10 mouse cellular contexts compared by ENCODE assay signal in the genomic region with DNA sequence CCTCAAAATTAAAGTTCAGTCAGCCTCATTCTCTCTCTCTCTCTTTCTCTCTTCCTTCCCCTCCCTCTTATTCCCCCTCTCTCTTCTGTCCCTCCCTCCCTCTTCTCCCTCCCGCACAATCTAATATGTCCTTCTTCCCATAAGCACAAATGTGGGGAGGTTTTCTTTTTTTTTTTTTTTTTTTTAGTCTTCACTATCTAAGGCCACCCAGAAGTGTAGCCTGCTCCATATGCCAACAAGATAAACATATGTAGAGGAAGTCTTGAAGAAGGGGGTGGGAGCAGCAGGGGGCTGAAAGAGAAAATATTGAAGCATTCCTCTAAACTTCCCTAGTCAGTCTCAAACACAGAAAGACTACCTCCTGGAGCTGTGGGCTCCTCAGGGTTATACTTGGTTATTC. TPM values are rescaled to one million over a fixed set of nuclear protein-coding genes. Genes with fewer than 3 reads are reported as not detected.
DNase-seq lines count a peak whose midpoint lies in the region; ATAC-seq and TF ChIP-seq lines count a peak whose summit lies in the region.
"Had no signal": no experiment of that assay in that cellular context is flagged by ENCODE, and none has a peak within 500 bp of the region (broad histone marks: within the 10 kb centered on the region; RNA-seq: fewer than 3 reads in every experiment).

No protein-coding gene starts in this region.

- peaks cover 16 to 35% of the 10 kb centered on the region in 2 experiments for H3K4me1 ChIP-seq in heart, embryonic 14.5 days (ENCODE audit: control insufficient read depth in 2 of 2, insufficient read depth in 2 of 2, low read length in 2 of 2)
- peaks cover 3 to 21% of the 10 kb centered on the region in 2 experiments for H3K4me1 ChIP-seq in MEL (ENCODE audit: control insufficient read depth in 1 of 2, insufficient read depth in 2 of 2, low read length in 2 of 2)
- H3K4me1 ChIP-seq in liver, embryonic 12.5 days: peaks cover 48% of the 10 kb centered on the region

- TF ChIP-seq EP300 in MEL (IDR thresholded peaks at IDR 0.05; ENCODE audit: low read depth in 1 of 2, low read length in 2 of 2): peak; percentile 78 to 93

- H3K27ac ChIP-seq in heart, embryonic 14.5 days (replicated peaks in 1 of 2; ENCODE audit: control insufficient read depth in 1 of 2, insufficient read depth in 1 of 2, low read depth in 2 of 2, low read length in 2 of 2): peak overlapping the region; percentile 73 to 87
- H3K27ac ChIP-seq in MEL (ENCODE audit: control insufficient read depth, low read depth, low read length): peak overlapping the region; percentile 78
- H3K27ac ChIP-seq in liver, embryonic 12.5 days: peak overlapping the region; percentile 75
- H3K27ac ChIP-seq: neural tube, embryonic 13.5 days had no signal

- TF ChIP-seq CTCF in MEL (IDR thresholded peaks at IDR 0.05 in 2 of 3, conservative IDR thresholded peaks at IDR 0.05 in 1 of 3; ENCODE audit: control insufficient read depth in 1 of 3, insufficient read depth in 1 of 3, low read depth in 2 of 3, low read length in 3 of 3, poor library complexity in 1 of 3, severe bottlenecking in 1 of 3): no peak

- no peaks in the 10 kb centered on the region for H3K9me3 ChIP-seq in heart, embryonic 14.5 days (ENCODE audit: control insufficient read depth, low read length)
- H3K9me3 ChIP-seq in MEL (replicated peaks; ENCODE audit: insufficient read depth, low read length): no peaks in the 10 kb centered on the region
- 0 out of 2 replicates have a peak, but pooled peaks cover 4% of the 10 kb centered on the region for H3K9me3 ChIP-seq in liver, embryonic 12.5 days (replicated peaks)

- TF ChIP-seq RAD21 in MEL (IDR thresholded peaks at IDR 0.05; ENCODE audit: low read depth, low read length): no peak

- no peak overlapping the region for H3K9ac ChIP-seq in heart, embryonic 14.5 days (ENCODE audit: low read length)
- H3K9ac ChIP-seq in MEL (ENCODE audit: control insufficient read depth, low read depth, low read length, poor library complexity, severe bottlenecking): no peak overlapping the region
- H3K9ac ChIP-seq in liver, embryonic 12.5 days: no peak overlapping the region
- H3K9ac ChIP-seq: neural tube, embryonic 13.5 days had no signal

- TF ChIP-seq POLR2A in MEL (IDR thresholded peaks at IDR 0.05; ENCODE audit: control insufficient read depth in 1 of 2, insufficient read depth in 1 of 2, low read depth in 1 of 2, low read length in 2 of 2, poor library complexity in 1 of 2): no peak

- no peak overlapping the region for H3K4me3 ChIP-seq in heart, embryonic 14.5 days (ENCODE audit: control insufficient read depth in 1 of 2, insufficient read depth in 1 of 2, low read depth in 1 of 2, low read length in 2 of 2)
- H3K4me3 ChIP-seq in MEL (ENCODE audit: control insufficient read depth in 1 of 2, insufficient read depth in 1 of 2, low read depth in 2 of 2, low read length in 2 of 2): peak overlapping the region in 1 of 2 experiments; percentile 39; a peak in 1 of 4 replicates
- no peak overlapping the region for H3K4me3 ChIP-seq in liver, embryonic 12.5 days
- H3K4me3 ChIP-seq: neural tube, embryonic 13.5 days had no signal

- H3K79me2 ChIP-seq in MEL (ENCODE audit: control insufficient read depth, insufficient read depth, low read length, poor library complexity): peaks cover 11% of the 10 kb centered on the region

- H3K4me2 ChIP-seq in heart, embryonic 14.5 days (ENCODE audit: low read length): no peak overlapping the region
- peak overlapping the region; percentile 31; the same call in 1 of the 2 replicates for H3K4me2 ChIP-seq in liver, embryonic 12.5 days
- H3K4me2 ChIP-seq: neural tube, embryonic 13.5 days had no signal

- H3K36me3 ChIP-seq in heart, embryonic 14.5 days (ENCODE audit: control insufficient read depth, insufficient read depth, low read length): peaks cover 6% of the 10 kb centered on the region; the same call in 1 of the 2 replicates
- H3K36me3 ChIP-seq in MEL (ENCODE audit: control insufficient read depth in 1 of 2, insufficient read depth in 2 of 2, low read length in 2 of 2): peaks cover 0 to 13% of the 10 kb centered on the region in 2 experiments; a peak in 2 of 4 replicates
- peaks cover 20% of the 10 kb centered on the region for H3K36me3 ChIP-seq in liver, embryonic 12.5 days
- H3K36me3 ChIP-seq: neural tube, embryonic 13.5 days had no signal

- ATAC-seq in heart, embryonic 14.5 days (ENCODE audit: insufficient number of reproducible peaks, insufficient read depth, low FRiP score, low read depth): no peak
- ATAC-seq in liver, embryonic 12.5 days: peak; percentile 81
- no peak for ATAC-seq in granulocyte monocyte progenitor cell, adult 5-6 weeks (replicated peaks; ENCODE audit: poor library complexity, severe bottlenecking)

- no peak for DNase-seq in heart, adult 9 months (ENCODE audit: low spot score in 2 of 2)
- peak; percentile 77 for DNase-seq in MEL (ENCODE audit: low read depth, low spot score)
- peak; percentile 90 for DNase-seq in MEL-GATA-1-ER (ENCODE audit: extremely low read depth, low read depth)
- DNase-seq in kidney, adult 18-20 months: no peak
- no peak for DNase-seq in thymus, postnatal 10 days (ENCODE audit: low spot score in 2 of 2)

- WGBS in heart, embryonic 14.5 days: 17% methylated on average over 1 of the region's 1 CpGs
- 7% methylated on average over 1 of the region's 1 CpGs for WGBS in liver, embryonic 12.5 days (ENCODE audit: insufficient replicate concordance)

- H3K27me3 ChIP-seq in heart, embryonic 14.5 days (ENCODE audit: control insufficient read depth, insufficient read depth, low read length): no peaks in the 10 kb centered on the region
- H3K27me3 ChIP-seq in MEL (ENCODE audit: control insufficient read depth in 1 of 2, insufficient read depth in 2 of 2, low read length in 2 of 2): no peaks in the 10 kb centered on the region
- no peaks in the 10 kb centered on the region for H3K27me3 ChIP-seq in liver, embryonic 12.5 days (replicated peaks)
- H3K27me3 ChIP-seq: Patski had no signal

TF ChIP-seq in MEL, 35 proteins besides CTCF, POLR2A, EP300 and RAD21:
- peak; percentile 84 for TF ChIP-seq GATA1 (IDR thresholded peaks at IDR 0.05; ENCODE audit: low read depth, low read length)
- TF ChIP-seq CHD1 (IDR thresholded peaks at IDR 0.05; ENCODE audit: low read depth, low read length): no peak
- no peak for TF ChIP-seq GABPA (IDR thresholded peaks at IDR 0.05; ENCODE audit: low read depth, low read length)
- TF ChIP-seq ZMIZ1 (IDR thresholded peaks at IDR 0.05; ENCODE audit: low read depth, low read length): no peak
- no peak for TF ChIP-seq ZC3H11A (IDR thresholded peaks at IDR 0.05; ENCODE audit: low read depth, low read length)
- TF ChIP-seq MEF2A (IDR thresholded peaks at IDR 0.05; ENCODE audit: extremely low read depth, insufficient replicate concordance, low read depth, low read length, poor library complexity, severe bottlenecking): no peak
- TF ChIP-seq ETS1 (IDR thresholded peaks at IDR 0.05; ENCODE audit: low read depth, low read length): peak; percentile 80
- no peak for TF ChIP-seq USF1 (IDR thresholded peaks at IDR 0.05; ENCODE audit: low read depth, low read length)
- peak; percentile 73 for TF ChIP-seq RCOR1 (IDR thresholded peaks at IDR 0.05; ENCODE audit: low read depth, low read length)
- no peak for TF ChIP-seq JUND (IDR thresholded peaks at IDR 0.05; ENCODE audit: low read depth, low read length)
- TF ChIP-seq NRF1 (IDR thresholded peaks at IDR 0.05; ENCODE audit: insufficient read depth, low read depth, low read length, poor library complexity, severe bottlenecking): no peak
- peak; percentile 76 for TF ChIP-seq SIN3A (IDR thresholded peaks at IDR 0.05; ENCODE audit: low read length)
- no peak for TF ChIP-seq HCFC1 (IDR thresholded peaks at IDR 0.05; ENCODE audit: low read depth, low read length)
- peak; percentile 97 for TF ChIP-seq TCF12 (IDR thresholded peaks at IDR 0.05; ENCODE audit: low read depth, low read length)
- peak; percentile 89 for TF ChIP-seq TAL1 (IDR thresholded peaks at IDR 0.05; ENCODE audit: low read length)
- peak; percentile 97 for TF ChIP-seq ZNF384 (IDR thresholded peaks at IDR 0.05; ENCODE audit: low read depth, low read length)
- no peak for TF ChIP-seq BHLHE40 (IDR thresholded peaks at IDR 0.05; ENCODE audit: borderline replicate concordance, low read depth, low read length)
- TF ChIP-seq MAZ (IDR thresholded peaks at IDR 0.05; ENCODE audit: low read depth, low read length): peak; percentile 87; the same call in 1 of the 2 replicates
TF ChIP-seq in MEL: peak in this region for 8.

RNA-seq across cellular contexts. Expression of gene Tgfbr3, which starts 37.0 kb away (rescaled TPM):
- polyA plus RNA-seq in heart, embryonic 14.5 days (2014; fragmentation: Nextera tagmentation; extraction: Ambion mirVana): 24.1 and 27.1 TPM in 2 replicates
- total RNA-seq in MEL (2012; rRNA removed): 5.9 and 6.7 TPM in 2 replicates
- polyA plus RNA-seq in MEL (2012; ENCODE audit: insufficient read depth in 1 of 2, insufficient read length in 2 of 2, low read depth in 1 of 2, low replicate concordance in 2 of 2, missing spikeins in 1 of 2): 1 to 10 TPM in 1 of 2 experiments, not detected in 1; 3.0 TPM
- polyA plus RNA-seq in liver, embryonic 12.5 days (2016; fragmentation: Nextera tagmentation; extraction: Ambion mirVana): 18.4 and 19.2 TPM in 2 replicates
- total RNA-seq in granulocyte monocyte progenitor cell, adult 5-6 weeks (2014; fragmentation: Nextera tagmentation): 0.30 and 2.4 TPM in 2 replicates
- 1.6 and 2.4 TPM in 2 replicates for total RNA-seq in granulocyte monocyte progenitor cell, adult 5-6 weeks (2017)

Comparison
In these comparisons a context has a peak if more than half of its experiments do, and no peak if none do; other contexts are left out.
1. DNase-seq: peak in MEL (single experiment) and MEL-GATA-1-ER (single experiment); none in heart, adult 9 months (0 of 2), kidney, adult 18-20 months (single experiment) and thymus, postnatal 10 days (0 of 2).
2. Peak in every context shown above with its lines, with median percentiles within 50 percentile points of each other: H3K27ac ChIP-seq.